Mouse (Mus musculus) ovary, adult 18-20 months (tissue): ENCODE measurements around the gene Wdtc1.

ENCODE experiments used
- DNase-seq: peaks from one replicate; pipeline ENCODE4 v3.0.0; 2022; ENCODE audit warnings: low spot score, mixed read lengths

Gene Wdtc1

GRCm38 (mm10) chr4:133353367-133354365, at the start of gene Wdtc1:
TSS of gene Wdtc1 (minus strand) at chr4:133353481.
- no peak for DNase-seq

GRCm38 (mm10) chr4:133402011-133402410, 48.7 kb upstream of the Wdtc1 start:
- DNase-seq = no peak

DNA sequence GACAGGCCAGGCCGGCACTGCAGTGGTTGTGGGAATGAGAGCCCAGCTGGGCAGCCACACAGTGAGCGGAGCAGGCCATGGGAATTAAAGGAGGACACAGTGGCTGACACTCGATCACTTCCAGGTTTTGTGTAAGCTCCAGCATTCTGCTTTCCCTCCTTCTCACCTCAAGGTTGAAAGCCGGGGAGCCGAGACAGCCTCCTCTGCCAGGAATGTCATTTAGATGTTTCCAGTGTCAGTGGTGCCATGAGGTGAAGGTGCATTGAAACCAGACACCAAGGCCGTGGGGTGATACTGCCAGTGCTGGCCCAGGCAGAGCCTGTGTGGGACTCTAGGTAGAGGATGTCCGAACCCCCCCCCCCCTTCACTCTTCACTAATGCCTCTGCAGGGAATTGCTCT, 46.8 kb upstream of the Wdtc1 start:
- DNase-seq = no peak

GRCm38 (mm10) chr4:133399509-133399908, 46.2 kb upstream of the Wdtc1 start:
- DNase-seq = no peak

GRCm38 (mm10) chr4:133398619-133399018, 45.3 kb upstream of the Wdtc1 start:
- no peak for DNase-seq

- DNase-seq = no peak
Measured at GRCm38 (mm10) chr4:133397961-133398360, 44.7 kb upstream of the Wdtc1 start.

DNA sequence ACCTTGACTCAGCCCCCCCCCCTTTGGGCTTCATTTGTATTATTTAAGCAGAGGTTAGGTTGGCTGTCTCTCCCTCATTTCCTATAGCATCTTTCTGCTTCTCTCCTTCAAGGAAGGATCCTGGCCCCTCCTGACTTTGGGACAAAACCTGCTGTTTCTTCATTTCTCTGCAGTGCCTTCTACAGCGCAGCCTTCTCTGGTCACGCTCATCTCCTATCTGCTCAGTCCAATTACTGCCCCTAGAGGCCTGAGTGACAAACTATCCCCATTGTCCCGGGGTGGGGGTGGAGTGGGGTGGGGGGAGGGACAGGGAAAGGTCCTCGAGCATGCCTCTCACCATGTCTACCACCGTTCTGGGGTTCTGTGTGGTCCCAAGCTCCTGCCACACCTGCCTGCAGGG, 44.0 kb upstream of the Wdtc1 start:
- no peak for DNase-seq

GRCm38 (mm10) chr4:133396079-133396478, 42.8 kb upstream of the Wdtc1 start:
- DNase-seq = no peak

DNA sequence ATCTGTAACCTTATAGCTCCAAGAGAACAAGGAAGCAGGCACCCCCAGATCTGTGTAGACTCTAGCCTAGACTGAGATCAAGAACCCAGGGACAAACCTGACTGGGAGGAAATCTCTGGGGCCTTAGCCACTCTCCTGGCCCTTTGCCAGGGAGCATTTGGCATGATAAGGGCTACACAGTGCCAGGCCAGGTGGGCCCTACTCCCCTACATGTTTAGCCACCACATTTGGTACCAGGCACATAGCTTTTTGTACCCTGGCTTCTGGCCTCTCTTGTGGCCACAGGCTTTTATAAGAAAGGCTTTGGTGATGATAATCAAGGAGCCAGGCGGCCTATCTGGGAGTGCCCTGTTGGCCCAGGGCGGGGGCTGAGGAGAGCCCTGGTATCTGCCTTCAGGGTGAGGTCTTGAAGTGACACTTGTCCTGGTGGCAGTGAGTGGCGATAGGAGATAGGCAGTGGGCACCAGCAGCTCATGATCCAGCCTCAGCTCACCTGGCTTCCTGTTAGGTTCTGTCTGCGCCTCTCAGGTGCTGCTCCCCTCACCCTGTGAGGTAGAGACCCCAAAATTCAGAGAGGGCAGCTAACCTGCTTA, 41.8 kb upstream of the Wdtc1 start:
- no peak for DNase-seq

DNA sequence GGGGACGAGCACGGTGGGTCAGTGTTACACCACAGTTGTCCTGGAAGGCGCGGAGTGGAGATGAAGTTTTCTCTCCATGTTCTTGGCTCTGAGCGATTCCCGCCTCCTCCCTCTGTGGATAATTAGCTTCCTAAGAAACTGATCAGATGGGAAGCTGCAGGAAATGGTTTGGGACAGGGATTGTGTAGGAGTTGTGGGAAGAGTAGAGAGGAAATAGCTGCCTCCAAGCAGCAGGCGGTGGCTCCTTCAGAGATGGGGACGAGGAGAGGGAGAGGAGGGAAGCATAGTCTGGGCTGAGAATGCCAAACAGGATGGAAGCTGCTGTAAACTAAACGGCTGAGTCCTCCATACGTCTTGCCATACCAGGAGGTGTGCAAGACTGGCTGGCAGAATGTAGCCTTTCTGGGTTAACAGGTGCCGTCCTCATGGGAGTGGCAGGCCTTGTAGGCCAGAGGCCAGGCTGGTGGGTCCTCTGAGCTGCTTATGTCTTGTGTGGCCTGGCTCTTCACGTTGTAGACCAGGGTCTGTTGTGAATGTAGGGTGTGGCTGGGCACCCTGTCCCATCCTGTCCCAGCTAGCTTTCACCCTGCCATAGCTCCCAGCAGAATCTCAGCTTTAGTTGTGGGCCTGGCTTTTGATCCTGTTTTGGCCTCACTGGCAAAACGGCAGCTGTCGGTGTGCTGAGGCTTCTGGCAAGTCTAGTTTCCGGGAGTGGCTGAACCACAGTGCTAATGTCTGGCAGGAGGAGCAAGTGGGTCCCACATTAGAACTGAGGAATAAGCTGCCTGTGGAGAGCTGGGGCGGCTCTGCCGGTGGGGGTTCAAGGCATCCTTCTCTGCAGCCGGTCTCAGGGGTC, 38.1 kb upstream of the Wdtc1 start:
- no peak for DNase-seq

DNA sequence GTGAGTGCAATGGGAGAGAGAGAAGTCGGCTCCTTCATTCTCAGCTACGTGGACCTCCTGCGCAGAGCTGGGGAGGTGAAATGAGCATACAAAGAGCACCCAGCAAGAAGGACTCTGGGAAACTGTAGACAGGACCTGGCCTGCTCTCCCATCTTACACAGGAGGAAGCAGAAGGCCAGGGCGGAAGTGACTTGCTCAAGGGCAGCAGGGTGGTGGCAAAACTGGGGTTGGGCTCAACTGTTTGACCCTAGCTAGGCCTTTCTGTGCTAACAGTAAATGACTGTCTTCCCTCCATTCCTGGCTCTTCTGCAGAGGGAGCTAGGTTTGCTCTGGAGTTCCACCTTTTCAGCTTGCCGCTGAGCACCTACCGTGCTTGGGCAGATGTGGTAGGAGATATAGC, 37.3 kb upstream of the Wdtc1 start:
- DNase-seq = no peak

- no peak for DNase-seq
Measured at GRCm38 (mm10) chr4:133390042-133390441, 36.8 kb upstream of the Wdtc1 start.

DNA sequence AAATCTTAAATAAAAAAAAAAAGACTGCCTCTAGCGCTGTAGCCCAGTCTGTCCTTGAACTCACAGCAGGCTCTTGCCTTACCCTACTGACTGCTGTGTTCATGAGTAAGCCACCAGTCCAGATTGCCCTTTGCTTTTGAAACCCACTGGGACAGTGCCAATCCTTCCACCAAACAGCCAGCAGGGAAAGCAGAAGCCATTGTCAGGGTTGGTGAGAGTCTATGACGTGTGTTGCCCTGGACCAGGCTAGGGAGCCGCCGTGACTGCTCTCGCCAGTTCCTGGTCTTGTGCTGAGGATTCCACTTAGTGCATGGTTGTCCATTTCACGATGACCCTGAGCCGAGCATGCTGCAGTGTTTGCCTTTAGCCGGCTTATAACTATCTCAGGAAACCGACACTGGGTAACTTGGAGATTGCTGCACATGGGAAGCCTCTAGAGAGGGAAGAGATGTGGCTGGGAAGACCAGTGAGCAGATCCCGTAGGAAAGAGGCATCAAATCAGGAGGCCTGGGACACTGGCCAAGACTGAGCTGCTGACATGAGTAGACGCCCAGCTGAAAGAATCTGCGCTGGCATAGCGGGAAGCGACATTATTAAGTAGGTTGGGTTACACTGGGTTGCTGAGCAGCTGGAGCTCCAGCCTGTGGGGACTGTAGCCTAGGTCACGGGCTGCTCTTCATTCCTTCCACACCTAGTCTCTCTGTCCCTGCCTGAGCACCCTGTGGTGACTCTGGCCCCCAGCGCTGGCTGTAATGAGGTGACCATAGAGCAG, 35.7 kb upstream of the Wdtc1 start:
- no peak for DNase-seq

DNA sequence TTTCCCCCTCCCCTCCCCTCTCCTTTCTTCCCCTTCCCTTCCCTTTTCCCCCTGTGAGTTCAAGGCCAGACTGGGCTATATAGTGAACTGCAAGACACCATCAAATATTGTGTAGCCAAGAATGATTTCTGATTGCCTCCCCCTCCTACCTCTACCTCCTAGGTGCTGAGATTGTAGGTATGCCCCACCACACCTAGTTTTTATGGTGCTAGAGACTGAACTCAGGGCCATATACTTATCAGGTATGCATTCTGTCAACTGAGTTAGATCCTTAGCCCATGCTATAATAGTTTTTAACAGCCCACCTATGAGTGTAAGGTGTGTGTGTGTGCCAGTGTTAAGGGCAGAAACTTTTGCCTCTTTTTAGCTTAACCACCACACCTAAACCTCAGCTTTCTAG, 33.8 kb upstream of the Wdtc1 start:
- no peak for DNase-seq

- no peak for DNase-seq
Measured at GRCm38 (mm10) chr4:133386061-133386797, 32.9 kb upstream of the Wdtc1 start.

DNA sequence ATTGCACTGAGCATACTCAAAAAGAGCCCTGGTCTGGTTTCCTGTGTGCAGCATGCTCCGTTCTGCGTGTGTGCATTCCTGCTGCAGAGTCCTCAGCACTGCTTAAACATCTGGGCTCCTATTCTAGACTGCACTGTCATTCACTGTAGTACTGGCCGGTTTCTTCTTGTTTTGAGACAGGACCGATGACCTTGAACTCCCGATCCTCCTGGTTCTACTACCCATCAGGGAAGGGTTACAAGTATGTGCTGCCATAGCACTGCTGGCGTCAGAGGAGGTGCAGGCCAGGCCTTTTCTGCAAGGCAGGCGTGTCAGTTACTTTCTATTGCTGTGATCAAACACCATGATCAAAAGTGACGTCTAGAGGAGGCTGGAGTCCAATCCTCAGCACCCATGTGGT, 27.9 kb upstream of the Wdtc1 start:
- no peak for DNase-seq

GRCm38 (mm10) chr4:133380532-133380931, 27.3 kb upstream of the Wdtc1 start:
- DNase-seq = no peak

GRCm38 (mm10) chr4:133379861-133380260, 26.6 kb upstream of the Wdtc1 start:
- no peak for DNase-seq

- DNase-seq = no peak
Measured at GRCm38 (mm10) chr4:133379046-133379347, 25.7 kb upstream of the Wdtc1 start.

- DNase-seq = peak; percentile 66
Measured at GRCm38 (mm10) chr4:133378236-133379045, 25.2 kb upstream of the Wdtc1 start.
